Mouse (Mus musculus): ENCODE results near the gene Zgpat.

Zgpat gene

DNA sequence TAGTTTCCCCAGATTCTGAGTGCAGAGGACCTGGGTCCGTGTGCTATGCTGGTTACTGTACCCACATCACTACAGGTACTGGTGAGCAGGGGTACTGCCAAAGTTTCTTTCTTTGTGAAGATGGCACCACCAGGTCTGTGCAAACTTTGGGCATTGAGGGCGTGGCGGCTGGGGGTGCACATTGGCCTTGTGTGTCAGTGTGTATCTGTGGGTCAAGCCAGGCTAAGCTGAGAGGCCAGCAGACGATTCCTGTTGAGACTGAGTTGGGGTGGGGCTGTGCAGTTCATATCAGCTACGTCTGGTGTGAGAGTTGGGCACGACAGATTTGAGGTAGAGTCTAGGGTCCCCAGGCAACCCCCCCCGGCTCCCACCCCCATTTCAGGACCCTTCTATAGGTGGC is 19.7 kb downstream of the Zgpat start:
- in situ Hi-C loops (cut with MboI; ENCODE audit: low sequenced_read_pairs) = no loop called here

DNA sequence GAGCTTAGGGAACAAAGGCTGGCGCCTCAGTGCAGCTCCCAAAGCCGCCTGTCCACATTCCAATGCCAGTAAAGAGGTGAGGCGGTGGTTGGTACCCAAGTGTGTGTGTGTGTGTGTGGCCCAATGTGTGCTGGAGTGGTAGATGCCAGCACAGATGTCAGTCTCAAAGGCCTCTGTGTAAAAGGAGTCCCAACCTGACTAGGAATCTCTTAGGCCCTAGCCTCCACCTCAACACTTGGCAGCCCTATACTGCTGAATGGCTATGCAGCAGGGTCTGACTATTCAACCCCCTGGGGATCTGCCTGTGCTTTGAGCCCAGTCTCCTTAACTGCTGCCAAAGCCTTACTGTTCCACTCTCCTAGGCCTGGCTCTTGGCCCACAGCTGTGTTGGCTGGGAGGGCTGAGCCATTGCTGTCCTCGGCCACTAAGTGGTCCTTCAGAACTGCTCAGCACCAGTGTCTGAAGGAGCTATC is 20.2 kb downstream of the Zgpat start:
- in situ Hi-C loops (cut with MboI; ENCODE audit: low sequenced_read_pairs) = no loop called here

DNA sequence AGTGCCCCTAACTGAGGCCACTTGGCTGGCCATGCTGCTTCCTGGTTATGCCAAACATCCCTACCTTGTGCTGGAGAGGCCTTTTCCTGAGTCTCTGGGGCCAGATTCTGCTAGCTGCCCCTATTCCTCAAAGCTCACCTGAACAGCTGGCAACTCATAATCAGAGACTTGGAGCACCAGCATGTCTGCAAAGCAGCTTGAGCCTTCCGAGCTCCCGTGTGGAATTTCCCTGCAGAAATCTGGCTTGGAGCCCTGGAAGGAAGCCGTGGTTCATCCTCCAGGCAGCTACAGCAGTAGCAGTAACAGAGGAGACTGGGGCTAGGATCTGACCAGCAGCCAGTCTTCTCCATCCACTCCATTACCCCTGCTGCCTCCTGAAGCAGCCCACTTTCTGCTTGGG is 21.2 kb downstream of the Zgpat start:
- in situ Hi-C loops (cut with MboI; ENCODE audit: low sequenced_read_pairs) = no loop called here

DNA sequence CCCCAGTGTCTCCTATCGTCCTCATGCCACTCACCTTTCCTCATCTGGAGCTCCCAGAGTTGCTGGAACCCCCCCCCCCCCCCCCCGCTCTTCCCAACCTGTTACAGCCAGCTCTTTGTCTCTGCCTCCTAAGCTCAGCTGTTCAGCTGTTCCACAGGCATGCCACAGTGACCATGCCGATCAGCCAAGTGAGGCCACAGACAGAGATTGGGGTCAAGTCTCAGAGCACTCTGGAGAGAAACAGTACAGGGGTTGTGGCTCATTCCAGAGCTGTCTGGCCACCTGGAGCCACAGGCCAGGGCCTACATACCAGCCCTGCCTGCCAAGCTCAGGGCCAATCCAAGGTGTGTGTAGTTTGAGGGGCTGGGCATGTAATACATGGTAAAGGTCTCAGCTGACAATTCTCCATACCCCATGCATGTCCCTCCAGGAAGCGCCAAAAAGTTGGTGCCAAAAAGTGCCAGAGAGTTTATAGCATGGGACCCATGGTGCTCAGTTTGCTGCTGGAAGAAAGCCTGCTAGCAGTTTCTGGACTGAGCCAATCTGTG is 22.0 kb downstream of the Zgpat start:
- in situ Hi-C loops (cut with MboI; ENCODE audit: low sequenced_read_pairs) = no loop called here

DNA sequence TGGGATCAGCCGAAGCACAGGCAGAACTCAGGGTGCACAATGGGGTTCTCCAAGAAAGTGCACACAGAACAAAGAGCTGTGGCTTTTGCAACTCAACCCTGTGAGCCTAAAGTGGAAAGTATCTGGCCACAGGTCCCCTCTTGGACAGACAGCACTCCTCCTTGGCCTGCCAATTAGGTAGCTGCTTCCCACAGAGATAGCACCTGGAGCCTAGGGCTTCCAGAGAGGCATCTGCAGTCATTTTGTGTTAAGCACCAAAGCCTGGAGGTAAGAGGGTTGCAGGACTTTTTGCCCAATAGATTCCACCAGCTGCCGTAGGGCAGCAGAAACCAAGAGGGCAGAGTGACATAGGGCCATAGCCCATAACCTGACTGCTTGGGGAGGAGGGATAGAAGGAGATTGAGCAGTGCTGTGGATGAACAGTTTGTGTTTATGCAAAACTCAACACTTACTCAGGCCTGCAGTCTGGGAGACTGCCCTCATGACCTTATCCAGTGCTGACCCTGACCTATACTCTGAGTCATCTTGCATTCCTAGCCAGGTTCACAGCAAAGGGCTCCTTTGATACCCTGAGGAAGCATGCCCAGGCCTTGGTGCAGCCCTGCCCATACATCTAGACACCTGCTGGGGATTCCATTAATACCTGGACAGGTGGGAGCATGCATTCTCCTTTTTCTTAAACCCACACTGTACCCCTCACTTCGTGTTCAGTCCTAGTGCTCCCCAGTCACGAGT is 25.6 kb downstream of the Zgpat start:
- in situ Hi-C loops (cut with MboI; ENCODE audit: low sequenced_read_pairs) = loop anchor here (10.0 kb wide), 1 partner anchor 184 kb away; no protein-coding TSS in a partner anchor

DNA sequence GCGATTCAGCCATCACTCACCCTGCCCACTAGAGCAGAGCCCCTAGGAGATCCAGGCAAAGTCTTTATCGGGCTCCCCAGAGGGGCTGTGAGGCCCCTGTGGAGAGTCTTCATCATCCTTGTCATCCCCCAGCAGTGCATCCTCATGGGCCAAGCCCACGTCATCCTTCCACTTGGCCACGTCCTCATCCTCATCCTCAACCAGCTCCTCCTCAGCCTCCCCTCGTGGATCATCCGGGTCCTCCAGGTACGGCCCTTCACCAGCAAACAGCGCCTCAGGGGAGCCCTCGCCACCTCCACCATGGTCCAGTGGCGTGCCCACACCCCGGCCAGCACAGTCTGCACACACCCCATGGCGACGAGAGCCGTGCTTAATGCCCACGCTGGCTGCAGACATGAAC is 26.3 kb downstream of the Zgpat start:
- in situ Hi-C loops (cut with MboI; ENCODE audit: low sequenced_read_pairs) = loop anchor here (10.0 kb wide), 1 partner anchor 184 kb away; no protein-coding TSS in a partner anchor

DNA sequence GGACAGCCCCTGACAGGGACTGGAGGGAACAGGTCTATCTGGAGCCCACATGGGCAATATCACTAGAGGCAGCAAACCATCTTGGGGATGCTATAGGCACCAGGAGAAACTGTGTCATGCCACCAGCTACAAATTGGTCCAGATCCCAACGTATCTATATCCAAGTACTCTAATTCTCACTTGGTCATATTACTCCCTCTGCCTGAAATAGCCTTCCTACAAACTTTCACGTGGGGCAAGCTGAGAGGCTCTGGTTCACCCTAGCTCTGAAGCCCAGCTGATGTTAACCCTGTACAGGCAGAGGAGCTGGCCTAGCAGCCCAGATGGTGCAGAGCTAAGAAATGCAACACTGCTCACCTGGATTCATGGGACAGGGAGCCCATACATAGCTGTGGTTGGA is 26.8 kb downstream of the Zgpat start:
- in situ Hi-C loops (cut with MboI; ENCODE audit: low sequenced_read_pairs) = loop anchor here (10.0 kb wide), 1 partner anchor 183 kb away; no protein-coding TSS in a partner anchor

DNA sequence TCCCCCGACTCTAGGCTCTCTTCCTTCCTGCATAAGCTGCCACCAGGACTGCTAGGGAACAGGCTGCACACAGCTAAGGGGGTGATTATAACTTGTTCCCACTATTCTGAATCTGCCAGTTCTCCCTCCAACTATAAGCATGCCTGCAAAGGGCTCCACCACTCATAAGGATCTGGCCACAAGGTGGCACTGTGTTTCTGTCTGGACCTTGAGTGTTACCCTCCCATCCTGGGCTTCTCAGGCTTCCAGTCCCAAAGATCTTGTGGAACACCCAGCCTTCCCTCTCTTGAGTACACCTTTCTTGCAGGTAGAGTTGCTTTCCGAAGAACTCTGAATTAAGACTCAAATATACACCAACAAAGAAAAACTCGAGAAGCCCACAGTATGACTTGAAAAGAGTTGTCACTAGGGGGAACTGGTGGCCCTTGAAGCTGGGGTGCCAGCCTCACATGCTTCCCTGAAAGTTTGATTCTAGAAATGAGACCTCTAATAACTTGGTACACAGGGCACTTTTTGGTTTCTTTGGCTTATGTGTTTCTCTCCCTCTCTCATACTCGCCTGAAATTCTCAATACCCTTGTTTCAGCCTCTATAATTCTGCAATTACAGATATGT is 28.0 kb downstream of the Zgpat start:
- in situ Hi-C loops (cut with MboI; ENCODE audit: low sequenced_read_pairs) = loop anchor here (10.0 kb wide), 1 partner anchor 182 kb away; no protein-coding TSS in a partner anchor

DNA sequence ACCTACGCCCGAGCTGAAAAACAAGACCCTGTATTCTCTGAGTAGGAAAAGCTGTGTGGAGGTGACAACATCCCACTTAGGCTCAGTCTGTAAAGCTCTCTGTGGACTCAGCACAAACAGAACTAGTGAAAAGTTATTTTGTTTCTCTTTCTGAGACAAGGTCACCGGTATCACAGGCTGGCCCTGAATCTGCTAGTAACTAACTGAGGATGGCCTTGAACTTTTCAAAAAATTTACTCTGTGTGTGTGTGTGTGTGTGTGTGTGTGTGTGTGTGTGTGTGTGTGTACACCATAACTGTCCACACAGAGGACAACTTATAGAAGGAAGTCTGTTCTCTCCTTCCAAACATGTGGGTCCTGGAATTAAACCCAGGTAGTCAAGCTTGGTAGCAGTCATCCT is 29.4 kb downstream of the Zgpat start:
- in situ Hi-C loops (cut with MboI; ENCODE audit: low sequenced_read_pairs) = loop anchor here (10.0 kb wide), 1 partner anchor 181 kb away; no protein-coding TSS in a partner anchor

DNA sequence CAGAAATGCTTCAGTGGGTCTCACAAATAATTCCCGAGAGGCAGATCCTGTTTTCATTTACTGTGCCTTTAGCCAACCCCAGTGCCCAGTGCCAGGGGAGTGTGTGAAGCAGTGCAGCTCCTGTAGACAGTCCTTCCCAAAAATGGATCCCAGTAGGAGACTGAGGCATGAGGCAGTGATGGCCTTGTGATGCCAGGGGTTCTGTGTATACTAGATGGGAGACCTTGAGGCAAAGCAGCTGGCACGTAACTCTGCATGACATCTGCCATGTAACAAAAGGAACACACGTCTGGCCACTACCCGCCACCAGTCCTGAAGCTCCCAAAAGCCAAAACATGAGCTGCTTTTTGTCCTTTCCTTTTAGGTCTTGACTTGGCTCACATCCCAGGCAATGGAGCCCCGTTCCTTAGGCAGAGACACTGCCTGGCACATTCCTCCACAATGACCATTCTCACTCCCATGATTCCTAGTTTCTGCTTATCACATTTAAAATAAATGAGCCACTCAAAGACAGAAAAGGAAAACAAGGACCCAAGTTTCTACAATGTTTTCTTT is 32.6 kb downstream of the Zgpat start:
- in situ Hi-C loops (cut with MboI; ENCODE audit: low sequenced_read_pairs) = loop anchor here (10.0 kb wide), 1 partner anchor 178 kb away; no protein-coding TSS in a partner anchor

DNA sequence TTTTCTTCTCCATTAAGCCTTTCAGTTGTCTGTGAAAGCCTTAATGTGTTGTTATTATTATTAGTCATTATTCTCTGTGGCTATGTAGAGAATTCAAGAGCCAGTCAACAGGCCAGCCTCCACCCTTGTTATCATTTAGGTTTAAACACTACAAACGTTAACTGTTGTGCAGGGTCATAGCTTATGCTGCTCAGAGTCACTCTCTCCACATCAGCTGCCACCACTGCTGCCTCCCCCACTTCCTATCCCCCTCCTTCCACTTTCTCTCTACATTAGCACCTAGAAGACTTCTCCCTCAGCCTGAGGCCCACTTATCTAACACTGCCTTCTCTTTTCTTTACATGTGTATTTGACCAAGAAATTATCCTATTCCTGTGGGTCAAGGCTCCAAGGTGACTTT is 36.8 kb downstream of the Zgpat start:
- in situ Hi-C loops (cut with MboI; ENCODE audit: low sequenced_read_pairs) = loop anchor here (5.0 kb wide), 1 partner anchor 96 kb away; the partner anchor contains the start of gene Tpd52l2

DNA sequence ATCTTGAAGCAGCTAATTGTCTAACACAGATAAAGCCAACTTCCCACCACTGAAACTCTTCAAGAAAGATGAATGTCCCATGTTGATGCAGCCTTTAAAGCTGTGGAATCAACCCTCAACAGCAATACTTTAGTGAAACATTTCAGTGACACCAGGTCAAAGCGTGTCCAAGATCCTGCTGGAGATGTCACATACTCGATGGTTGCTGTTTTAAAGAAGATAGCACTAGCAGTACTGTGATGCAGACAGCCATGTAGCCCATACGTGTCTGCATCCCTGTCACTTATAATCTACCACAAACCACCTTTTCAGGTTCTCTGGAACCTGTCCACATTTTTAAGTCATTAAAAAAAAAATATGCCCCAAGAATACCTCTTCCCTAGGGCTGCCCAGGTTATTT is 39.0 kb downstream of the Zgpat start:
- in situ Hi-C loops (cut with MboI; ENCODE audit: low sequenced_read_pairs) = loop anchor here (5.0 kb wide), 1 partner anchor 94 kb away; the partner anchor contains the start of gene Tpd52l2

DNA sequence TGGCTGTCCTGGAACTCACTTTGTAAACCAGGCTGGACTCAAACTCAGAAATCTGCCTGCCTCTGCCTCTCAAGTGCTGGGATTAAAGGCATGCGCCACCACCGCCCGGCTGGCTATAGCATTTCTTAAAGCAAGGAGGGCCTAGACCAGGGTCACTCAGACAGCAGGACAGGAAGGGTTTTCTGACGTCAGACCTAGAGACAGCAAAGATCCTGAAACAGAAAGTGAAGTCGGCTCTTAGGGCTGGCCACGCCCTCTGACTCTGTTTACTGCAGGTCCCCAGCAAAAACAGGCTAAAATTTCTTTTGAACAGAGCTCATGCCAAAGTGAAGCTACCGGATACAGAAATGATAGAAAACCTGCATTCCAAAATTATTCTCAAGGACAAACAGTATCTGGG is 44.9 kb downstream of the Zgpat start:
- in situ Hi-C loops (cut with MboI; ENCODE audit: low sequenced_read_pairs) = no loop called here

DNA sequence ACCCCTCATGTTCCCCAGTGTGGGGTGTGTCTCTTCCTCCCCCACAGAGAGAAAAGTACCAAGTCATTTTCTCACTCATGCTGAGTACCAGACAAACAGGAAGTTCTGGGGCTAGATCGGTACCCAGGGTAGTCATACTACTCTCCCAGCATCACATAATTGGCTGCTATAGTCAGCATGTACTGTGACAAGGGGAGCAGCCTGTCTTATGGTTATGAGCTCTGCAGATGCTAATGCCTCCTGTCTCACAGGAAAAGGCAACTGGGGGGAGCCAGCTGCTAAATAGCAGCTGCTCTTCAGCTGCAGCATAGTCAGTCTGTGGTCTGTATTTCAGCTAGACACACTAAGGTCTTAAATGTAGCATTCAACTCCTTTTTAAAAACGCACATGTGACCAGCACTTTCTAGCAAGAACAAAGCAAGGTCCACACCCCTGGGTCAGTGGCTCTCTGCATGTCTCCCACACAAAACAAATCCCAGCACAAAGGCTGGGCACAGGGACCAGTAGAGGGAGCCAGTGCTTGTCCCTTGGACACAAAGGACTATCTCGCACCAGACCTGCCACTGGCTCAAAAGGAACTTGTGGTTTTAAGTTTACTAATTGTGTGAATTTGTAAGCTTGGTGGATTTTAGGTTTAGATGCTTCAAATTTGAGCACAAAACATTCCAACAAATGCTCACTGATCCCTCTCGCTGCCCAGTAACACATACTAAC is 46.2 kb downstream of the Zgpat start:
- in situ Hi-C loops (cut with MboI; ENCODE audit: low sequenced_read_pairs) = no loop called here

DNA sequence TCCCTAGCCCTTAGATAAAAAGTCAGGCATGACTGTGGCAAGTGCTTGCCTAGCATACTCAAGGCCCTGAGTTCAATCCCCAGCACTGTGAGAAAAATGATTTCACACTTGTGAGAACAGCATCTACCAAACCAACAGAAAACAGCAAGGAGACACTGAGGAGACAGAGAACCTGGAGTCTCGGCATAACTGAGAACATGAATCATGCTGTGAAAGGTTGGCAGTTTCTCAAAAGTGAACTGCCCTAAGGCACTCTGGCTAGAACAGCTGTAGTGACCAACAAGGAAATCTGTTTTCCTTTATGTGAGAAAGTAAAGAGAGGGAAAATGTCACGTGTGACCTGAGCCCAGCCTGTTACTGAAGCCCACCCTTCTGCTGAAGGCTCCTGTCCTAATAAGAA is 48.4 kb downstream of the Zgpat start:
- in situ Hi-C loops (cut with MboI; ENCODE audit: low sequenced_read_pairs) = no loop called here

DNA sequence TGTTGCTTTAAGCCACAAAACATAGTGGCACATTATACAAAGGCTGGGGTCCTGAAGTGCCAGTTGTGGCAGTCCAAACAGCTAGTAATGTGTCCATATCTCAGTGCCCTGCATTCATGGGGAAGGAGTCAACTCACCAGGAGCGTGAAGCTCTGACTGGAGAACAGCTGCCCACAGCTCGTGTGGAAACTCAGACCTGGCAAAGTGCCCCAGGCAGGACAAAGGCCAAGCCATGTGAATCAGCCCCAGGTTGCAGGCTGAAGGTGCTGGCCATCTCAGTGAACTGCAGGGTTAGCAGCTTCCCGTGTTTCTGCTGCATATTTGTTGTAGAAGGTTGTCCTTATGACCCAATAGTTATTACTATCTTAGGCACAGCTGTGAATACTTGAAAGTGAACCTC is 51.2 kb downstream of the Zgpat start:
- in situ Hi-C loops (cut with MboI; ENCODE audit: low sequenced_read_pairs) = no loop called here

DNA sequence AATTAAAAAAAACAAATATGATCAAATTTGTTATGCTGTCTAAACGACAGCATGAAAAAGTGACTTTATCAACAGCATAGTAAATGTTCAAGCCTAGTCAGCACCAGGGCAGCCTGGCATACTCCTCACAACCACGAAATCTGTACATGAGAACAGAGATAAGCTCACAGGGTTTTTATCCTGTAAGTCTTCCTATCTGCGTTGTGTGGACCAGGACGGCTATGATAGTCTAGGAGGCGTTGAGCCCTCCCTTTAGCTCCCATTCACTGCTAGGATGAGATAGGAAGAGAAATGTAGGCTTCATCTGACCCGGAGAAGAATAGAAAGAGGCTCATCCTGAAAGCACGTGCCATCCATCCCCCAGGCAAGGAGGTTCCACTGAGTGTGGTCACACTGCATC is 54.6 kb downstream of the Zgpat start:
- in situ Hi-C loops (cut with MboI; ENCODE audit: low sequenced_read_pairs) = no loop called here

DNA sequence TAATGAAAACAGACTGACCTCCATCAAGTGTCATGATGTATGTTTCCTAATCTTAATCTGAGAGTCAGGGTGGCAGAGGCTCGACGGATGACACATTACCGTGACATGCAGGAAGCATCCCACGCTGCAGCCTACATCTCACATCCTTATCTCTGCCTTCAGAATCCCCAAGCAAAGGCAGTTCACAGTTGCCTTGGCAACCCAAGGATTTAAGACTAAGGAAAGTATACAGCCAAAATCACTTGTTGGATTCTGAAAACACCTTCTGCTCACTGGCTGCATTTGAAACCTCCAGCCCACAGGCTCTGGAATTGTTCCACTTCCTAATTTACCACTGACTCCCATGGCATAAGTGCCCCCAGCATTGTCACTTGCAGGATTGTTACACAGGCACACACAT is 55.7 kb downstream of the Zgpat start:
- in situ Hi-C loops (cut with MboI; ENCODE audit: low sequenced_read_pairs) = no loop called here

DNA sequence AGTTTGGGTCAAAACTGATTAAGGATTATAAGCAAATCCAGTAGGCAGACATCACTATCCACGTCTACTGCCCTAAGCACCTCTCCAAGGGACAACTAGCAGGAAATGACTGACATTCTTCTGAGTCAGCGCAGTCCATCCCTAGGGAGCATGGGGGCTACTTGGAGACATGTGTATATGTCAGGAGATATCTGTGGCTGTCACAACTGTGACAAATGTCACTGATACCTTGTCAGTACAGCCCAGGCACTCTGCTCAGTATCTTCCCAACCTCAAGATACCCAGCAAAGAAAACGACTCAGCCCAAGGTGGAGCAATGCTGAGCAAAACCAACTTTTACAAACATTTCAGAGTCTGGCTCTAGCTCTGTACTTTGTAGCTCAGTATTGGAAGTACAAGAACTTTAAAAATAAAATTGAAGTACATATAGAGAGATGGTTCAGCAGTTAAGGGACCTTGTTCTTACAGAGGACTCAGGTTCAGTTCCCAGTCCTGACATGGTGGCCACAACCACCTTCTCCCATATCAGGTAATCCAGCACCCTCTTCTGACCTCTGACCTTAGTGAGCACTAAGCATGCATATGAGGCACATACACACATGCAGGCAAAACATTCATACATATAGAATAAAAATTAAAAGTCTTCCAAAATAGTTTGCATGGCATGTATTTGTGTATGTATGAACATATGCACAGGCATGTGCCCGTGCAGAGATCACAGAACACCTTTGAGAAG is 56.3 kb downstream of the Zgpat start:
- in situ Hi-C loops (cut with MboI; ENCODE audit: low sequenced_read_pairs) = no loop called here

DNA sequence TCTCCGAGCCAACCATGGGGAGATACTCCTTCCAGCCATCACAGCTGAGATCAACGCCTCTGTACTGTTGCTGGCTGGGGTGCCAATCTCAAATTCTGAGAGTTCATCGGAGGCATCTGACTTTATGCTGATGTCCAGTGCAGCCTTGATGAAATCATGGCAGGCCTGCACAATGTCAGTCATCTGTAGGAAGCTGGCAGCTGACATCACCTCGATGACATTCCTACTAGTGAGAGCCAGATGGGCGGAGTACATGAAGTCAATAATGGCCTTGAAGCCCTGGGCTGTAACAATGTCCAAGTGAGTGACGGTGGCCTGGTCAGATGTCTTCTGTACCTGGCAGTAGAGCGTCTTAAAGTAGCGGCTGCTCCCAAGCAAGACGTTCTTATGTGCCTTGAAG is 59.1 kb downstream of the Zgpat start:
- in situ Hi-C loops (cut with MboI; ENCODE audit: low sequenced_read_pairs) = no loop called here
